Mouse (Mus musculus): ENCODE results near the gene Cd69. TPM values are rescaled to one million over a fixed set of nuclear protein-coding genes. Genes with fewer than 3 reads are reported as not detected.

Gene Cd69
- total RNA-seq, 2 experiments from 2014 or later, result 0.34 TPM; not detected in 1

- intact Hi-C loops (cut with DNase I), result loop anchor here (2.0 to 5.0 kb wide), 3 partner anchors 112 to 404 kb away; no protein-coding TSS in a partner anchor
- DNase-seq (ENCODE audit: low spot score), result no peak
These were observed 20.2 kb downstream of the Cd69 start for GRCm38 (mm10) chr6:129254949-129255602.

DNA sequence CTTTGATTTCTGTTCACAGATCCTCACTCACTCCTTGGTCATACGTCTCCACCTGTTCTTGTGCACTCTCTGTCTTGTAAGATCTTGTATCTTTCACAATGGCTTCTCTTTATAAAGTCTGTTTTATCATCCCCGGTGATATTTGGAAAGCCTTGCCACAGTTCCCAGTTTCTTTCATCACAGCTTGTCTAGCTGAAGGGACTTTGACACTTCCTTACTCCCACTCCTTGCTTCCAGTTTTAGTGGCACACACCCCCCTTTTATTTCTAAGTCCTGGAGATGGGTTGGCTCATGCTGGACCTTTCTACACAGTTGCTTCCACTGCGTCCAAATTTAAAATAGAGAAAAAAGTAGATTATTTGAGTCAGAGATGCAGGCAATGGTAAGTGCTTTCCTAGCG is 20.9 kb downstream of the Cd69 start:
- intact Hi-C loops (cut with DNase I), result loop anchor here (2.0 kb wide), 1 partner anchor 404 kb away; no protein-coding TSS in a partner anchor
- DNase-seq (ENCODE audit: low spot score), result no peak

DNA sequence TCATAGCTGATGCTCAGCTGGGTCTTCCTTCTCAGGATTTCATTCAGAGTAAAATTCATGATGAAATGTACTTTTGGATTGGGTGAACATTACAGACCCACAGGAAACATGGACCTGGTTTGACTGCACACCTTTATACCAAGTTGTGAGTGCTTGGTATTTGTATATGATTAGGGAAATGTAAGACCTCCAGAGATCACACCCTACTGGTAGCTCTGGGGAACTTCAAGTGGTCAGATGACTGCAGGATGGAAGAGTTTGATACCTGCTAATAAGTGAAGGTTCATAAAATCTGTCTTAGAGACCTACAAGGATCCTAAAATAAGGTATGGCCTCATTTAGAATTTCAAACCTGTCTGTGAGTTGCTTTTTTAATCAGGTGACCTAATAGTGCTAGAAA is 27.0 kb downstream of the Cd69 start:
- intact Hi-C loops (cut with DNase I), result no loop called here
- DNase-seq (ENCODE audit: low spot score), result no peak

DNA sequence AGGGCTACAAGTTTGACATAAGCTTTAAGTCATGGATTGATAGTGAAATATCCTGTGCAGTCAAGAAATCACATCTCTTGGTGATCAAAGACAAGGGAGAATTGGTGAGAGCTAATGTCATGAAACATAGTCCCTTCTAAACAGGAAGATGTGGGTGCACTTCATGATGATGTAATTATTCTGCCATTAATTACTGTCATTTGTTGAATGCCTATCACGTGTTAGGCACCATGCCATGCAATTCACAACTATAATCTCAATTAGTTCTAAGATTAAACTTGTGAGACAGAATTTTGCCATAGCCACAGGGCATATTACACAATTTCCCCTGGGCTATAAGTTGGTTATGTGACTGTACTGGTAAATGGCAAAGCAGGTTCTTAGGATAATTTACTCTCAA is 28.2 kb downstream of the Cd69 start:
- intact Hi-C loops (cut with DNase I), result no loop called here

GRCm38 (mm10) chr6:129245793-129246192 is 29.4 kb downstream of the Cd69 start:
- intact Hi-C loops (cut with DNase I), result no loop called here
- no peak for DNase-seq (ENCODE audit: low spot score)

More for the DNA sequence above, 28.2 kb downstream of the Cd69 start:
- DNase-seq (ENCODE audit: low spot score), result no peak

- no peak for DNase-seq (ENCODE audit: low spot score)
- intact Hi-C loops (cut with DNase I), result no loop called here
These were observed 33.3 kb downstream of the Cd69 start for GRCm38 (mm10) chr6:129241907-129242306.

DNA sequence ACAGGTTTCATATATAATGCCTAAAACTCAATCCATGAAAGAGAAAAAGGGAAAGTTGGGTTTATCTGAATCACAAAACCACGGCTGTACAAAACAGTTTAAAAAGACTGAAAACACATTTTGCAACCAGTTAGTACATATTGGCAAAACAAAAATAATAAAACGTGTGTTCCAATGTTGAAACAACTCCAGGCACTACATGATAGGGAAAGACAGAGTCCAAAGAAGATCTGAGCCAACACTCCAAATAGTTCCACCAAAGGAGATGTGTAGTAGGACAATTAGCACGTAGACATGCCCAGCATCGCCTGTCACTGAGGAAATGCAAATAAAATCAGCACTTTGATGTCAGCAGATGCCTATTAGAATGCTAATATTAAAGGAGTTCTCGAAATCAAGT is 33.8 kb downstream of the Cd69 start:
- DNase-seq (ENCODE audit: low spot score), result no peak
- intact Hi-C loops (cut with DNase I), result no loop called here

DNA sequence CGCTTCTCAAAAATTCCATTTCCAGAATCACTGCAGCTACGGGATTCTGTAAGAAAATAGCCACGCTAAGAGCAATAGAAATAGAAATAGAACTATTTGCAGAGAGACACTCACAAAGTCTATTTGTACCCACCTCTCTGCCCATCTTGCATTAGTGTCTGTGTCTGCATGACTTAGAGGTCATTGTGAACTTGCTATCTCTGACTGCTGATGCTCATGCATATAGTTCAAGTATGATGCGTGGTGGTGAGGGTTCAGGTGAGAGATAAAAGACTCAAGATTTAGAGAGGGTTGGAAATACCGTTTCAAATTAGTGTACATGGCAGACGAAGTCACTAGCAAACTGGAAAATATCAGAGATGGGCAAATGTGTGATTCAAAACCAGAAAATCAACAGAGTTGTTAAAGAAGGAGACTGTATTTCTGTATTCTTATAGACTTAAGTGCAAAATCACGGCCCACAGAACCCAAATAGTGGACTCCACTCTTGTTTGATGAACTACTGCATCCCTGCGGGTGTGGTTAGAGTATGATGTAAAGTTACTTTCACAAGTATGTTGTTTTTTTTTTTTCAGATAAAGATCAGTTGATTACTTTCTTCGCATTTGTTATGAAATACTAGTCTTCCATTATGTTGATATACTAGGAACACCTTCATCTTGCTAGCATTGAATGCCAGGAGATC is 35.5 kb downstream of the Cd69 start:
- no peak for DNase-seq (ENCODE audit: low spot score)
- intact Hi-C loops (cut with DNase I), result loop anchor here (2.0 kb wide), 1 partner anchor 145 kb away; no protein-coding TSS in a partner anchor

DNA sequence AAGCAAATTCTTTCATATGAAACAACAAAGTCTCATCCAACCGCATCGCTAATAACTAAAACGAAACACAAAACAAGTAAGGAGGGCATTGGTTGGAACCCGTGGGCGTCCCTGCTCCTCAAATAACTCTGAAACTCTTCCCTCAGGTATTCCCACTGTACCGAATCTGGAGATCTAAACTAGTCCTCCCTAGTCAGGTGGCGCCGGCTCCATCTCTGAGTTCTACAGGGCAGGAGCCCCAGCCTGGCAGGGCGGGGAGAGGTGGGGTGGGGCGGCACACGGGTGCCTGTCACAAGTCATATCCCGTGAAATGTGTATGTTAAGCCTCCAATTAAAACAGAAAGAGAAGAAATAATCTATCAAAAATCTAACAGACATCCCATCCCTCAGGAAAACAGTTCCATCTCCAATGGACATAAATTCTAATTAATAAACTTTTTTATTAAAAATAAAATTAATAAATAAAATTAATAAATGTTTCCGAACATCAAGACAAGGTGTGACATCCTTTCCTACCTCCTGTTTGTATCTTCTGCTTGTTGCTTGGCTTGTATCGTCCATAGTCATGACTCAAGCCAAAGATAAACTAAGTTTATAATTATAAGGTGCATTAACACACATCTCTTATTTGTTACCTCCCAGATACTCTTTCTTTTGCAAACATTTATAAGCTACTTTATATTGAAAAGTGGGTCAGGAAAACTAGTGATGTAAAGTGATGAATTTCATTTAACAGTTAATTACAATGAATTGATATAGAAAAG is 36.8 kb downstream of the Cd69 start:
- intact Hi-C loops (cut with DNase I), result loop anchor here (2.0 kb wide), 1 partner anchor 144 kb away; no protein-coding TSS in a partner anchor
- DNase-seq (ENCODE audit: low spot score), result peak; percentile 44

- peak; percentile 81 for DNase-seq (ENCODE audit: low spot score)
- intact Hi-C loops (cut with DNase I), result loop anchor here (1.0 to 2.0 kb wide), 2 partner anchors 56 to 143 kb away; no protein-coding TSS in a partner anchor
These were observed 37.6 kb downstream of the Cd69 start for GRCm38 (mm10) chr6:129237350-129238274.

GRCm38 (mm10) chr6:129236652-129237342 is 38.4 kb downstream of the Cd69 start:
- intact Hi-C loops (cut with DNase I), result loop anchor here (1.0 kb wide), 1 partner anchor 55 kb away; no protein-coding TSS in a partner anchor
- no peak for DNase-seq (ENCODE audit: low spot score)

DNA sequence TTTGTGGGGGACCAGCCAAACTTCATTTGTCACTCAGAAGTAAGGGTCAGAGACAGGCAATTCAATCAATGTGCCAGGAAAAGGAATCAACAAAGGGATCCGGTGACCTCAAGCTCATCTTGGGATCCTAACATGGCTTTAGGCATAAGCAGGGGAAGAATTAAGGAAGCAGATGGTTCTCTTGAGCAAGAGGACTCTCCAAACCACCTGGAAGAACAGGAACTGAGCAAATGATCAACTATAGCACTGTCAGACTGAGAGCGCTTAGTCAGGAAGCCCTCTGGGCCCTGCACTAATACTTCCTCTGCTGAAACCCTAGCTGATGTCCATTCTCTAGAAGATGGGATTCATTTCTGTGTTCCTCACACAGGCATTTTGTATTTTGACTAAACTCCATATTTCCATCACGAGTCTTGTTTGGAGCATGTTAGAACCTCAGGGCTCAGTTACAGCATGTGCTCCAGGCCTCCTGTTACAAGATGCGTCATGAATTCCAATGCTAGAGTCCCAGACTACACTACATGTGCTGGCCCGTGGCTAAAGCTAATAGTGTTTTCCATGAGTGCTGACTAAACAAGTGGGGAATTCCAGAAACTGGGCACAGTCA is 39.3 kb downstream of the Cd69 start:
- DNase-seq (ENCODE audit: low spot score), result peak; percentile 45

DNA sequence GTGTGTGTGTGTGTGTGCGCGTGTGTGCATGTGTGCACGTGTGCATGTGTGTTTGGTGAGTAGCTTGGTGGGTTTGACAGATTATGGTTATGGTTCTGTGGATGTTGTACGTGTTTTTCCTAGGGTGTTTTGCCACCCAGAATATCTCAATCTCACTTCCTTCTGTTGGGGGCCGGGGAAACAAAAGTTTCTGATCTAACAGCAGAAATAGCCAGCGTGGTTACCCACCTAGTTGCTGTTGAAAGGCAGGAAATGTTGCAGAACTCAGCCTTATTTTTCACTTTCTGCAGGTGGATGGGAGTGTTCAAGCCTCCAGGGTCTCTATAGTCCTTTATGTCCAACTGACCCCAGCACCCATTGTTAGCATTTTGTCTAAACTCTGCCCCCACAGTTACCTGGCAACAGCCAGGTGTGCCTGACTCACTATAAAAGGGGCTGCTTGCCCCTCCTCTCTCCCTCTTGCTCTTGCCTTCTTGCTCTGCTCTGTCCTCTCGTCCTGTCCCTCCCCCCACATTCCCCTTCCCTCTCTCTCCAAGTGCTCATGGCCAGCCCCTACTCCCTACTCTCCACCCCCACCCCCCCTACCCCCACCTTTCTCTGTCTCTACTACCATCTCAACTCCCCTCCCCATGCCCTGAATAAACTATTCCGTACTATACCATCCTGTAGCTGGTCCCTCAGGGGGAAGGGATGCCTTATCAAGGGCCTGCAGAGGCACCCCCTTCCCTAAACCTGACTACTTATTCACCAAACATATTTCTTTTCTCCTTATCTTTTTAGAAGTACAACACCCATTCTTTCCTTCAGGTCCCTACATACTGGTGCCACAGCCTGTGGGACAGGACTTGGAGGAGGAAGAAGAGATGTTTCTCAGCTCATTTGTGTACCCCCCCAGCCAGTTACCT is 40.5 kb downstream of the Cd69 start:
- no peak for DNase-seq (ENCODE audit: low spot score)
- intact Hi-C loops (cut with DNase I), result no loop called here

More for the DNA sequence above, 39.3 kb downstream of the Cd69 start:
- intact Hi-C loops (cut with DNase I), result no loop called here

GRCm38 (mm10) chr6:129233955-129234369 is 41.3 kb downstream of the Cd69 start:
- intact Hi-C loops (cut with DNase I), result no loop called here
- DNase-seq (ENCODE audit: low spot score), result no peak

DNA sequence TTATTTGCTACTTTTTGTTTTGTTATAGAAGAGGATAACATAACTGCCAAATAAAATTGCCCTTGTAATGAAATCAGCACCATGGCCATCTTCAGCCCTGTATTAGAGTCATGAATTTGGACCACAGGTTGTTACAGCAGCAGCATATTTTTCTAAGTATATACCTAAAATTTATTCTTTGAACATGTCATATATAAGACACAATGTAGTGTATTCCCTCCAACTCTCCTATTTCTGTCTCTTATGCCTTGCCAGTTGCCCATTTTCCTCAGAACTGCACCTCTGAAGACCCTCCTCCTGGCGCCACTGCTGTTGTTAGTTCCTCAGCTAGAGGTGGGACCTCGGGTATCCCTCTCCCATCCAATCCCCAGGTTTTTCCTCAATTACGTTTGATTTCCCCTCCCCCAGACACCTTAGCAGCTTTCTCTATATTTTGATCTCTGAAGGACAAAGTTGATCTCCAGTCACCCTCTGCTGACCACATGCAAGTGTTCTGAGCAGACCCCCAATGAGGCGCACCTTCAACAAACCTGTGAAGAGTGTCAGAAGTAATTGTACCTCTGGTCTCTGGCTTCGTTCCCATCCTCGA is 41.8 kb downstream of the Cd69 start:
- intact Hi-C loops (cut with DNase I), result no loop called here
- DNase-seq (ENCODE audit: low spot score), result no peak

GRCm38 (mm10) chr6:129232842-129233205 is 42.4 kb downstream of the Cd69 start:
- intact Hi-C loops (cut with DNase I), result no loop called here
- peak; percentile 65 for DNase-seq (ENCODE audit: low spot score)

Data from heart, postnatal 25 days (tissue).